Mouse (Mus musculus) midbrain, embryonic 16.5 days (tissue): ENCODE data around the gene Agtrap. TPM values are rescaled to one million over a fixed set of nuclear protein-coding genes. Genes with fewer than 3 reads are reported as not detected.

ENCODE experiments used
- polyA plus RNA-seq: library from polyadenylated mRNA; unstranded; fragments of >200 nt; fragmentation: Nextera tagmentation; extraction: Ambion mirVana; gene quantifications from 2 replicates; pipeline ENCODE4 v1.2.1, GENCODE M21; 2015

Gene Agtrap
- polyA plus RNA-seq, 1 experiment from 2014 or later = 7.7 TPM

Other genes starting within 250 kb of the Agtrap start
- 5.9 and 7.5 TPM in 2 replicates for gene Zfp933, start 239.7 kb downstream of the Agtrap start, polyA plus RNA-seq
- gene Miip, start 219.2 kb downstream of the Agtrap start, polyA plus RNA-seq = 34.8 and 38.8 TPM in 2 replicates
- gene Fv1, start 219.1 kb downstream of the Agtrap start, polyA plus RNA-seq = 7.5 and 10.5 TPM in 2 replicates
- 107 and 108 TPM in 2 replicates for gene Mfn2, start 183.3 kb downstream of the Agtrap start, polyA plus RNA-seq
- gene Plod1, start 151.3 kb downstream of the Agtrap start, polyA plus RNA-seq = 20.8 and 21.2 TPM in 2 replicates
- 9.5 and 11.1 TPM in 2 replicates for gene 2510039O18Rik, start 147.1 kb downstream of the Agtrap start, polyA plus RNA-seq
- not detected in 2 replicates for gene Nppb, start 102.2 kb downstream of the Agtrap start, polyA plus RNA-seq
- gene Nppa, start 87.3 kb downstream of the Agtrap start, polyA plus RNA-seq = 2.4 and 3.3 TPM in 2 replicates
- 36.5 and 36.9 TPM in 2 replicates for gene Clcn6, start 49.2 kb downstream of the Agtrap start, polyA plus RNA-seq
- 21.5 and 22.2 TPM in 2 replicates for gene Mthfr, start 49.0 kb downstream of the Agtrap start, polyA plus RNA-seq
- 98.2 and 100 TPM in 2 replicates for gene Mad2l2, start 42.4 kb upstream of the Agtrap start, polyA plus RNA-seq
- 11.8 and 11.9 TPM in 2 replicates for gene Draxin, start 42.7 kb upstream of the Agtrap start, polyA plus RNA-seq
- 18.5 and 23.8 TPM in 2 replicates for gene Fbxo6, start 64.1 kb upstream of the Agtrap start, polyA plus RNA-seq
- gene Fbxo44, start 72.5 kb upstream of the Agtrap start, polyA plus RNA-seq = 90.1 and 102 TPM in 2 replicates
- gene Fbxo2, start 72.6 kb upstream of the Agtrap start, polyA plus RNA-seq = 5.6 and 9.4 TPM in 2 replicates
- gene Disp3, start 199.9 kb upstream of the Agtrap start, polyA plus RNA-seq = 12.4 and 12.7 TPM in 2 replicates